Mouse (Mus musculus) hindbrain, embryonic 14.5 days (tissue): Measurements from ENCODE around the gene Nps. TPM values are rescaled to one million over a fixed set of nuclear protein-coding genes. Genes with fewer than 3 reads are reported as not detected.

Experiments used
- ATAC-seq: fragments of 200-750 bp; cut with Nextera tagmentation; 2 replicates; pipeline ENCODE4 v1.8.0; 2017; ENCODE audit warnings: moderate number of reproducible peaks, mild to moderate bottlenecking, moderate TSS enrichment, moderate library complexity; ENCODE audit not compliant: low FRiP score
- DNase-seq: peaks from one replicate; pipeline ENCODE4 v3.0.0-alpha.2; 2015; ENCODE audit warnings: low spot score
- H3K27ac ChIP-seq: fragments of 300-500 bp; sonication (generic); 2 replicates; pipeline ENCODE4 v1.5.1; 2014; ENCODE audit warnings: mild to moderate bottlenecking, moderate library complexity
- H3K27me3 ChIP-seq: fragments of 300-500 bp; sonication (generic); 2 replicates; pipeline ENCODE4 v1.6.1; 2014; ENCODE audit warnings: mild to moderate bottlenecking, low read length, mixed read lengths; ENCODE audit not compliant: control insufficient read depth, insufficient read depth
- H3K36me3 ChIP-seq: fragments of 300-500 bp; sonication (generic); replicated peaks from 2 replicates; pipeline ENCODE4 v1.6.1; 2014; ENCODE audit not compliant: control insufficient read depth, insufficient read depth
- H3K4me1 ChIP-seq: fragments of 300-500 bp; sonication (generic); replicated peaks from 2 replicates; pipeline ENCODE4 v1.6.1; 2014; ENCODE audit warnings: antibody characterized with exemption, low read length, mixed read lengths; ENCODE audit not compliant: control insufficient read depth, insufficient read depth
- H3K4me2 ChIP-seq: fragments of 300-500 bp; sonication (generic); replicated peaks from 2 replicates; pipeline ENCODE4 v1.6.1; 2014; ENCODE audit warnings: mild to moderate bottlenecking, moderate library complexity
- H3K4me3 ChIP-seq: fragments of 300-500 bp; sonication (generic); replicated peaks from 2 replicates; pipeline ENCODE4 v1.5.1; 2014; ENCODE audit warnings: mild to moderate bottlenecking, low read length
- H3K9ac ChIP-seq: fragments of 300-500 bp; sonication (generic); 2 replicates; pipeline ENCODE4 v1.6.1; 2014
- H3K9me3 ChIP-seq: fragments of 300-500 bp; sonication (generic); 2 replicates; pipeline ENCODE4 v1.6.1; 2016; ENCODE audit warnings: low read length; ENCODE audit not compliant: control insufficient read depth
- WGBS: fragments of 180-500 bp; shearing (Covaris S2); extraction: QIAGEN DNeasy Blood & Tissue Kit; methylation state at CpG from one replicate; pipeline ENCODE4 v1.1.7; 2014; 5-methylcytosine and 5-hydroxymethylcytosine counted together
- polyA plus RNA-seq: library from polyadenylated mRNA; unstranded; fragments of >200 nt; fragmentation: Nextera tagmentation; extraction: Ambion mirVana; gene quantifications from 2 replicates; pipeline ENCODE4 v1.2.1, GENCODE M21; 2014

Nps gene
- polyA plus RNA-seq, 1 experiment from 2014 or later, result not detected

DNA sequence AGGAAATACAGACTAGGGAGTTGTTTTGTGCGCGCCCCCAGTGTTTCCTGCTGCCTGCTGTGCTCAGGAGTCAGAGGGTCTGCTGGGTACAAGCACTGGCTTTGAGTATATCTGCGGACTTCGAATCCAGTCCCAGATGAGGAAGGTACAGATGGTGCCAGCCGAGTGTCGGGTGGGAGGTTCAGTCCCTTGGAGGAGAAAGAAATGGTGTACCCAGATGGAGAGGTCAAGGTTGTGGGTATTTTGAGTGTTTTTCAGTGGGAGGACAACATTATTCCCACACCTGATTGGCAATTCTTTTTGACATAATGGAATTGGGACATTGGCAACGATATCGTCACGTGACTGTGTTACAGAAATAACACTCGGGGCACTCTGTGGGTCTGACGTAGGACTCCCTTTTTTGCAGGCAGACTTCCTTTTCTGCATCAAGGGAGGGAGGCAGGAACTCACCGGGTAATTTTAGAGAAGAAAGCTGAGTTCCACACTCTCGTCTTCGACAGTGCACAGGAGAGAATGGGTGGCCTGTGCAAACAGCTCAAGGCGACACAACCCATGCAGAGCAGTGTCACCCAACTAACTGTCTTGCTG is 33.2 kb downstream of the Nps start:
- no peak overlapping the region for H3K4me2 ChIP-seq
- 87% methylated on average over 15 of the region's 15 CpGs for WGBS
- no peaks in the 10 kb centered on the region for H3K9me3 ChIP-seq
- H3K36me3 ChIP-seq, result no peaks in the 10 kb centered on the region
- no peak overlapping the region for H3K4me3 ChIP-seq
- H3K27ac ChIP-seq, result no peak overlapping the region
- no peak for DNase-seq
- no peak overlapping the region for H3K9ac ChIP-seq
- H3K27me3 ChIP-seq, result no peaks in the 10 kb centered on the region
- ATAC-seq, result no peak
- no peaks in the 10 kb centered on the region for H3K4me1 ChIP-seq

DNA sequence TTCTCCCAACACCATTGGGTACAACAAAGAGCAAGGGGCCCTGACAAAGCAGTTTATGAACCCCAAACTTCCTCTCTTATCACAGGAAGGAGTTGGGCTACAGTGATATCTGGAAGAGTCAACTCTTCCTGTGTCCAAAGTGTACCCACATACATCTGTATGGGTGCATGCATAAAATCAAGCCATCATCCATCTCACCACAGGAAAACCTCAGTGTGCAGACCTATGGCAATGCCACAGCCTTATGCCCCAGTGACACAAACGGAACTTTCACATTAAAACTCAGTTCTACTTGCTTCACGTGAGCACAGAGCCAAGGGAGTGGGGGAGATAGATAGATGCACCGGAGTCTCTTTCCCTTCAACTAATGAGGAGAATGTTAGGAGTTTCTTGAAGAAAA is 36.0 kb downstream of the Nps start:
- ATAC-seq, result no peak
- WGBS, result 87% methylated on average over 3 of the region's 3 CpGs
- Histone ChIP-seq H3K36me3 (no peaks in the 10 kb centered on the region), H3K27me3 (no peaks in the 10 kb centered on the region), H3K27ac (no peak overlapping the region), H3K9me3 (no peaks in the 10 kb centered on the region), H3K9ac (no peak overlapping the region), H3K4me2 (no peak overlapping the region), H3K4me1 (no peaks in the 10 kb centered on the region), H3K4me3 (no peak overlapping the region)
- DNase-seq, result no peak

DNA sequence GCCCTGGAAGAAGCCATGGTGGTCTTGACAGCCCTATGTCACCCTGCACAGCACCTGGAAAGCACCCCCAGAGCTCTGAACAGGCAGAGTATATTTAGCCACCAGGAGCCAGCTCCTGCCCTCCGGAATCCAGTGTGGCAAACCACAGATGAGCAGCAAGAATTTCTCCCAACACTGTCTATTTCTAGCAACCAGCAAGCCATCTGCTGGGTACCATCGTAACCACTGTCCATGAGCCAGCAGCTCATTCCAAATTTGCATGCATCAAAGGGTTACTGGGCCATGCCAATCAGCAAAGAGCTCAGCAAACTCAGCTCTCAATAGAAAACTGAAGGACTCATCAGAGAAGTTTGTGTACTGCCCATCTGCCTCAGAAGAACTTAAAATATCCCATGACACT is 46.0 kb downstream of the Nps start:
- H3K9me3 ChIP-seq, result no peaks in the 10 kb centered on the region
- 88% methylated on average over 2 of the region's 2 CpGs for WGBS
- no peaks in the 10 kb centered on the region for H3K27me3 ChIP-seq
- ATAC-seq (no peak), DNase-seq (no peak)
- no peaks in the 10 kb centered on the region for H3K36me3 ChIP-seq
- H3K27ac ChIP-seq, result no peak overlapping the region
- no peaks in the 10 kb centered on the region for H3K4me1 ChIP-seq
- H3K9ac ChIP-seq, result no peak overlapping the region
- no peak overlapping the region for H3K4me3 ChIP-seq
- no peak overlapping the region for H3K4me2 ChIP-seq

Other genes with a start within 250 kb of the Nps start
- not detected in 2 replicates for gene Foxi2, start 151.6 kb downstream of the Nps start, polyA plus RNA-seq